Mouse (Mus musculus) intestine, embryonic 14.5 days (tissue): Measurements from ENCODE around the gene a. TPM values are rescaled to one million over a fixed set of nuclear protein-coding genes. Genes with fewer than 3 reads are reported as not detected.
A peak's percentile ranks its signal among the peaks of the same experiment; 100 is the strongest.
"Not testable (repeated sequence)": the region's sequence is repeated elsewhere in the genome, so short reads cannot be mapped to it uniquely, and the experiment has no call there.

Experiments used
- ATAC-seq: fragments of 200-750 bp; cut with Nextera tagmentation; replicated peaks from 2 replicates; pipeline ENCODE4 v1.8.0; 2017; ENCODE audit warnings: low read depth, moderate number of reproducible peaks, moderate TSS enrichment, moderate library complexity; ENCODE audit not compliant: low FRiP score, low TSS enrichment
- DNase-seq: peaks from one replicate; pipeline ENCODE4 v3.0.0-alpha.2; 2018; ENCODE audit warnings: low spot score
- H3K27ac ChIP-seq: fragments of 300-500 bp; sonication (generic); 2 replicates; pipeline ENCODE4 v1.5.1; 2014; ENCODE audit warnings: low read depth, mild to moderate bottlenecking, control low read depth
- H3K27me3 ChIP-seq: fragments of 300-500 bp; sonication (generic); replicated peaks from 2 replicates; pipeline ENCODE4 v1.6.1; 2014; ENCODE audit warnings: low read length, control low read depth; ENCODE audit not compliant: control insufficient read depth, insufficient read depth
- H3K36me3 ChIP-seq: fragments of 300-500 bp; sonication (generic); 2 replicates; pipeline ENCODE4 v1.6.1; 2014; ENCODE audit warnings: low read length, control low read depth; ENCODE audit not compliant: control insufficient read depth, insufficient read depth
- H3K4me1 ChIP-seq: fragments of 300-500 bp; sonication (generic); replicated peaks from 2 replicates; pipeline ENCODE4 v1.6.1; 2014; ENCODE audit warnings: low read length, control low read depth, mixed read lengths; ENCODE audit not compliant: control insufficient read depth, insufficient read depth
- H3K4me2 ChIP-seq: fragments of 300-500 bp; sonication (generic); 2 replicates; pipeline ENCODE4 v1.6.1; 2014; ENCODE audit warnings: low read length
- H3K4me3 ChIP-seq: fragments of 300-500 bp; sonication (generic); 2 replicates; pipeline ENCODE4 v1.5.1; 2014; ENCODE audit warnings: low read depth, low read length, control low read depth, mixed read lengths
- H3K9ac ChIP-seq: fragments of 300-500 bp; sonication (generic); 2 replicates; pipeline ENCODE4 v1.6.1; 2014; ENCODE audit warnings: mild to moderate bottlenecking, low read length
- H3K9me3 ChIP-seq: fragments of 300-500 bp; sonication (generic); 2 replicates; pipeline ENCODE4 v1.6.1; 2016; ENCODE audit warnings: low read length, control low read depth; ENCODE audit not compliant: control insufficient read depth
- WGBS: fragments of 180-500 bp; shearing (Covaris S2); extraction: QIAGEN DNeasy Blood & Tissue Kit; methylation state at CpG from one replicate; pipeline ENCODE4 v1.1.7; 2014; 5-methylcytosine and 5-hydroxymethylcytosine counted together
- polyA plus RNA-seq: library from polyadenylated mRNA; unstranded; fragments of >200 nt; fragmentation: Nextera tagmentation; extraction: Ambion mirVana; gene quantifications from 2 replicates; pipeline ENCODE4 v1.2.1, GENCODE M21; 2014

The a gene
- polyA plus RNA-seq, 1 experiment from 2014 or later: 1.5 TPM

DNA sequence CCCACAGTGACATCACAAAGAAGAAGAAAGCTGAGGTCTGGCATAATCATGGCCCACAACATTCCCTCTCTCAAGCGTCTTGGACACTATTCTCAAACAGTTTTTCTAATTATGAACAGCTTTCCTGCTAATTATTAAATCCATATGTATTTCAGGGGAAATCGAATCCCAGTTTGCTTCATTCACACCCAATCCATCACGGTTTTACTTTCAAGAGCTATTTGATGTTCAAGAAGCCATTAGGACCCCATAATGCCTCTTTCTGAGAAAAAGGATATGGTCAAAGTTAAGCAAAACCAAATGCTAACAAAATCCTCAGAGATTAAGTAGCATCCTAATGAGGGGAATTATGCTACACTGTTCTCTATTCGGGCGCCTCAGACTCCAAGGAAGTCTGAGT, 181.8 kb downstream of the a start:
- Histone ChIP-seq H3K27me3 (no peaks in the 10 kb centered on the region), H3K9ac (no peak overlapping the region), H3K36me3 (no peaks in the 10 kb centered on the region), H3K9me3 (no peaks in the 10 kb centered on the region), H3K27ac (no peak overlapping the region), H3K4me1 (peaks cover 9% of the 10 kb centered on the region; the same call in 1 of the 2 replicates), H3K4me3 (no peak overlapping the region), H3K4me2 (no peak overlapping the region)
- WGBS: 78% methylated on average over 5 of the region's 5 CpGs
- no peak for DNase-seq
- no peak for ATAC-seq

GRCm38 (mm10) chr2:154986609-154987008, 195.4 kb downstream of the a start:
- 74% methylated on average over 1 of the region's 1 CpGs for WGBS
- H3K4me2 ChIP-seq: no peak overlapping the region
- no peaks in the 10 kb centered on the region for H3K4me1 ChIP-seq
- H3K9me3 ChIP-seq: no peaks in the 10 kb centered on the region
- H3K27ac ChIP-seq: no peak overlapping the region
- ATAC-seq (no peak), DNase-seq (no peak)
- no peaks in the 10 kb centered on the region for H3K27me3 ChIP-seq
- no peak overlapping the region for H3K4me3 ChIP-seq
- no peaks in the 10 kb centered on the region for H3K36me3 ChIP-seq
- no peak overlapping the region for H3K9ac ChIP-seq

DNA sequence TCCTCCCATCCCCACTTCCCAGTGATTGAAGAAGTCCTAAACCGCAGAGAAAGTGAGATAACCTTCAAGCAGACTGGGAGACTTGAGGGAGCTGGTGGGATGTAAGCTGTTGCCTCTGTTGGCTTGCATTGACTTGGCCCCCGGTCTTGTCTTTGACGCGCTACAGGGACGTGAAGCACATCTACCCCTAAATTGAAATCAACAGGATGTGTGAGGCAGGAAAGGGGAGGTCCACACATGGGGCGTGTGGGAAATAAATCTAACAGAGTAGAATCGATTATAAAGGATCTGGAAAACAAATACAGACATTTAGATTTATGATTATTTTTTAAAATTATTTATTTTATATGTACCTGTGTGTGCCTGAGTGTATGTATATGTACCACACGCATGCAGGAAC, 200.2 kb downstream of the a start:
- Histone ChIP-seq H3K27ac (no peak overlapping the region), H3K36me3 (no peaks in the 10 kb centered on the region), H3K4me3 (no peak overlapping the region), H3K9ac (no peak overlapping the region), H3K27me3 (no peaks in the 10 kb centered on the region), H3K9me3 (no peaks in the 10 kb centered on the region), H3K4me1 (no peaks in the 10 kb centered on the region), H3K4me2 (no peak overlapping the region)
- WGBS: 74% methylated on average over 8 of the region's 8 CpGs
- ATAC-seq (no peak), DNase-seq (no peak)

DNA sequence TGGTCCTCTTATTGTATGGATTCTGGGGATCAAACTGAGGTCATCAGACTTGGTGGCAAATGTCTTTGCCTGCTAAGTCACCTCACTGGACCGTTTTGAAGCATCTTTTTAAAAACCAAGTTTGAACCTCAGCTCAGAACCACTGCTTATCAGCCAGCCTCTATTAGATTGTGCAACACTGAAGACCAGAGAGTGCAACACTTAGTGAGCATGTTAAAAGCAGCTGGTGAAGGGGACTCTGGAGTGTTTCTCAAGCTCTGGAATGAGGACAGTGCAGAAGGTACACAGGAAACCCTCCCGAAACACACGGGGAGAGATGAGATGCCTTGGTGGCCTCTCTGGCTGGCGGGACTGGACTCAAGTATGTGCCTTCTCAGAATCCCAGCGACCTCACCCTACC, 200.9 kb downstream of the a start:
- Histone ChIP-seq H3K9me3 (no peaks in the 10 kb centered on the region), H3K4me2 (no peak overlapping the region), H3K27ac (no peak overlapping the region), H3K9ac (no peak overlapping the region), H3K36me3 (no peaks in the 10 kb centered on the region), H3K27me3 (no peaks in the 10 kb centered on the region), H3K4me1 (no peaks in the 10 kb centered on the region), H3K4me3 (no peak overlapping the region)
- 72% methylated on average over 5 of the region's 5 CpGs for WGBS
- no peak for ATAC-seq
- no peak for DNase-seq

DNA sequence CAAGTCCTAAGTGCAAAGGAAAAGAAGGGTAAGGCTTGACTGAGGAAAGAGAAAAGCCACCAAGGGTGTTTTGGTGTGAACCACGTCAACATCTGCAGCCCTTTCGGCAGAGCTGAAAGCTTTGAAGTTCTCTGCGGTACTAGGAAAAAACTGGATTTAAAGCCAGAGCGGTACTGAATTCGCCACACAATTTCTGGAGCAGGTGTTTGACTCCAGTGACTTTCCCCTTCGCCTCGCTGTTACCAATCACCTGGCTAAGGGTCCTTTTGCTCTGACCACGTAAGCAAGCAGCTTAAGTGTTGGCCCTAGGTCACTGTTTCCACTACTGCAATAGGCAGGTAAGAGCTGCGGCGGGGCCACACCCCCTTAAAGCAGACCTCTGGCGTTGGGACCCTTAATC, 214.3 kb downstream of the a start:
- Histone ChIP-seq H3K36me3 (no peaks in the 10 kb centered on the region), H3K4me2 (no peak overlapping the region), H3K27ac (no peak overlapping the region), H3K9me3 (no peaks in the 10 kb centered on the region), H3K9ac (no peak overlapping the region), H3K4me1 (no peaks in the 10 kb centered on the region), H3K4me3 (no peak overlapping the region), H3K27me3 (no peaks in the 10 kb centered on the region)
- DNase-seq (no peak), ATAC-seq (no peak)
- WGBS: 87% methylated on average over 11 of the region's 11 CpGs

DNA sequence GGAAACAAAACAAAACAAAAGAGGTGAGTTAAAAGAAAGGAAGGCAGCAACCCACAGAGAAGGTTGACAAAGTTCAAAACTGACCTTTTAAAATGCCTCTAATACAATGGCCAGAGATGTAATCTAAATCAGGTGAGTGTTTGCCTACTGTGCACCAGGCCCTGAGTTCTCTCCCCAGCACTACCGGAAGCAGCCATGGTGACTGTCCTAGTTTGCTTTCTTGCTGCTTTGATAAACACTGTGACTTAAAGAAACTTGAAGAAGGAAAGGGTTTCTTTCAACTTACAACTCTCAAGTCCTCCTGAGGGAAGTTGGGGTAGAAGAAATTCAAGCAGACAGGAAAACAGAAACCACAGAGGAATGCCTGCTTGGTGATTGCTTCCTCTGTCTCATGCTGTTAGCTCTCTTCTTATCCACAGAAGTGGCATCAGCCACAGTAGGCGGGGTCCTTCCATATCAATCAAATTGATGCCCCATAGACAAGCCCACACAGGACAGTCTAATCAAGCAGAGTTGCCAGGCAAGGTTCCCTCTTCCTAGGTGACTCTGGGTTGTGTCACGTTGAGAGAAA, 220.0 kb downstream of the a start:
- no peak overlapping the region for H3K27ac ChIP-seq
- no peak overlapping the region for H3K4me2 ChIP-seq
- no peaks in the 10 kb centered on the region for H3K27me3 ChIP-seq
- ATAC-seq: no peak
- H3K9ac ChIP-seq: no peak overlapping the region
- no peak overlapping the region for H3K4me3 ChIP-seq
- H3K36me3 ChIP-seq: no peaks in the 10 kb centered on the region
- WGBS: 37% methylated on average over 3 of the region's 3 CpGs
- H3K9me3 ChIP-seq: no peaks in the 10 kb centered on the region
- DNase-seq: no peak
- no peaks in the 10 kb centered on the region for H3K4me1 ChIP-seq

- Histone ChIP-seq H3K4me3 (no peak overlapping the region), H3K4me1 (no peaks in the 10 kb centered on the region), H3K9me3 (no peaks in the 10 kb centered on the region), H3K4me2 (no peak overlapping the region), H3K36me3 (no peaks in the 10 kb centered on the region), H3K9ac (no peak overlapping the region), H3K27me3 (no peaks in the 10 kb centered on the region), H3K27ac (no peak overlapping the region)
- WGBS: 84% methylated on average over 6 of the region's 6 CpGs
- DNase-seq: no peak
- ATAC-seq: no peak
Observed at GRCm38 (mm10) chr2:155012991-155013390, 221.8 kb downstream of the a start.

DNA sequence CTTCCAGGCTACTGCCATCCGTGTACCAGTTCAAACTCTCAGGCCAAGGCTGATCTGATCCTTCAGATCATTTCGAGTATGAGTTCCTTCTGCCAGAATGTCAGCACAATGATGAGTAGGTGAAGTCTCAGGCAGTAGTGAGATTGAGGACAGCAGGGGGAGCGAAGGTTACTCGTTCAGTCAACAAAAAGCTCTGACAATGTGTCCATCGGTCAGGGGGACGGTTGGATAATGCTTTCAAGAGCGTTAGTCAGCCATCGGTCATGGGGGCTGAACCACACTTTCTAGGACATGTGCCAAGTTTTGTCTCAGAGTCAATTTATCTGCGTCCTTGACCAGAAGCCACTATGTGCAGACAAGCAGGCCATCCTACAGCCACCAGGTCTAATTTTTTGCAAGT, 225.5 kb downstream of the a start:
- not testable (repeated sequence) for H3K4me2 ChIP-seq, H3K9ac ChIP-seq, H3K4me1 ChIP-seq, H3K27me3 ChIP-seq, H3K4me3 ChIP-seq, H3K9me3 ChIP-seq, H3K27ac ChIP-seq, ATAC-seq, DNase-seq, H3K36me3 ChIP-seq
- WGBS: 30% methylated on average over 5 of the region's 9 CpGs

- not testable (repeated sequence) for DNase-seq, H3K4me1 ChIP-seq, H3K27me3 ChIP-seq, ATAC-seq, H3K36me3 ChIP-seq, H3K9me3 ChIP-seq
- Histone ChIP-seq H3K9ac (peak within 1 kb of the TSS; percentile 53), H3K4me3 (peak within 1 kb of the TSS; percentile 46), H3K27ac (peak within 1 kb of the TSS; percentile 84), H3K4me2 (peak within 1 kb of the TSS; percentile 99)
- 1% methylated on average over 23 of the region's 26 CpGs for WGBS
Observed at GRCm38 (mm10) chr2:155018251-155018755, 227.1 kb downstream of the a start, which contains the start of gene Gm14226. Gm14226 (plus strand) TSS chr2:155018266.
